Mouse (Mus musculus): ENCODE results near the gene Jchain.

DNA sequence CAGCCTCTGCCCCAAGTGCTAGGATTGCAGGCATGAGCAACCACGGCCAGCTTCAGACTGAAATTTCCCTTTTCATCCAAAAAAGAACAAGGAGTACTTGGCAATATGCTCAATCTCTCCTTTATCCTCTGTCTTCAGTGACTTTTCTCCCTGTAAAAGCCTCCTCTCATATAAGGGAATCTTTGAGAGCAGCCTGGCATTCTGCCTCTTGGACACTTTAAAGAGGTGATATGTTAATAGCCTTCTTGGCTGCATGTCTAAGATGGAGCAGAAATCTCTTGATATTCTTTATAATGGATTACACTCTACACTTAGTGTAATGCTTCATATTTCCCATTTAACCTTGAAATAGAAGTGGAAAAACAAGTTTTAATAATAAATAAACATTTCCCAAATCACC lies 3.2 kb upstream of the Jchain start:
- no peak for TF ChIP-seq POLR2A (IDR thresholded peaks at IDR 0.05; ENCODE audit: low read depth, low read length)
- TF ChIP-seq CTCF (IDR thresholded peaks at IDR 0.05; ENCODE audit: borderline replicate concordance, insufficient read depth, low read length), result no peak

All from embryonic fibroblast, embryonic 13.5 days (primary cell).